Mouse (Mus musculus) erythroid progenitor cell, adult 5-6 weeks (primary cell): ENCODE results near the gene Pdzd2. TPM values are rescaled to one million over a fixed set of nuclear protein-coding genes. Genes with fewer than 3 reads are reported as not detected.

Experiments
- ATAC-seq: replicated peaks from 2 replicates; pipeline ENCODE4 v1.8.0; 2016; ENCODE audit warnings: moderate number of reproducible peaks, mild to moderate bottlenecking, moderate TSS enrichment, inconsistent platforms; ENCODE audit not compliant: poor library complexity, low FRiP score, severe bottlenecking
- total RNA-seq, 2 experiments: library from RNA; stranded (forward) in 1 of 2; stranded (reverse) in 1 of 2; fragments of 150-400 nt in 1 of 2; fragments of 186-747, 209-891 nt in 1 of 2; gene quantifications; 2 replicates each; pipeline versions ENCODE4 v1.2.3 to v1.2.4; 2015 to 2017; ENCODE audit warnings: low replicate concordance in 2 of 2

Pdzd2 gene
- total RNA-seq, 2 experiments from 2014 or later = 0.08 TPM; not detected in 1

DNA sequence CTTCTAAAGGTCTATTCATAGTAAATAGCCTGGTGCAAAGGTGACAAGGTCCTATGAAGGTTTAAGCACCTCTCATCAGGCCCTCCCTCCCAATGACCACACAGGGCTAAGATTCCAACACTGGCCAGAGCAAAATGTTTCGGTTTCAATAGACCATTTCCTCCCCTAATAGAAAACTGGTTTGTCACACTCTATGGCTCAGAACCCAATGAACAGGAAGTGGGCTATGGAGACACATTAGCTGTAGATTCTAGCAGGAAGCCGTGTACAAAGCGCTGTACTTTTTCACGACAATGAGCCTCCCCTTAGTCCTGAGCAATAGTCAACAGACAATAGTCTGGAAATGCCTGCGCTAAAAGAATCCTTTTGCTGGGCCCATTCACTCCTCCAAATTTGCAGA lies 315.5 kb downstream of the Pdzd2 start:
- ATAC-seq = no peak

GRCm38 (mm10) chr15:12420915-12421314 lies 318.8 kb downstream of the Pdzd2 start:
- ATAC-seq = no peak

DNA sequence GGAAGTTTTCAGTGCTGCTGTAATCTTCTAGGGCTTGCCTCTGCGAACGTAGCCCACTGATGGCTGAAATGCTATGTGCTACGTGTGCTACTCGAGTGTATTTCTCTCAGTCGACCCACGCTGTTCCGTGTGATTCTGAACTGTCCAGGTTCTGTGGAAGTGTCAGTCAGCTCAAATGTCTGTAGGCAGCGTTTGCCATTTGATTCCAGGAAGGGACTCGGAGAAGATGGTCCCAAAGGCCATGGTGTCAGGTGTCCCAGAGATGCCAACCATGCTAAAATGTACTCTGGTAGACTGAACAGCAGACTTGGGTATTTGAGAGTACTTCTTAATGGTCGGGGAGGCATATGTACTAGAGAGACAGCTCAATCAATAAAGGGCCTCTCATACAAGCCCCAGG lies 319.3 kb downstream of the Pdzd2 start:
- no peak for ATAC-seq

DNA sequence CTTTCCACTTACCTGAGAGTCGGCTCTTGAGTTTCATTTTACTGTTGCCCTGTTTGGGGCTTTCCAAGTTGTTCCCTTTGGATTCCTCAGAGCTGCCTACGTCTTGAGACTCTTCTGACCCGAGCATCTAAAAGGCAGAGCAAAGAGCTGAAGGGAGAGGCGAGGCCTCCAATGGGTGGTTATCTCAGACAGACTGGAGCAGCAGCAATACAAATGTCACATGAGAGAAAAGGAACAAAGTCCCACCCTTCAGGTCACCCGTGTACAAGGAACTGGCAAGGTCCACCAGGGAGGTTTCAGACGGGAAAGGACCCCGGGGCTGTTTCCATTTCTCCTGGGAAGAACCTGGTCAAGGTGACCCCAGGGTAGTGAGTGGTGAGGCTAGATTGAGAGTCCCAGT lies 320.3 kb downstream of the Pdzd2 start:
- no peak for ATAC-seq

DNA sequence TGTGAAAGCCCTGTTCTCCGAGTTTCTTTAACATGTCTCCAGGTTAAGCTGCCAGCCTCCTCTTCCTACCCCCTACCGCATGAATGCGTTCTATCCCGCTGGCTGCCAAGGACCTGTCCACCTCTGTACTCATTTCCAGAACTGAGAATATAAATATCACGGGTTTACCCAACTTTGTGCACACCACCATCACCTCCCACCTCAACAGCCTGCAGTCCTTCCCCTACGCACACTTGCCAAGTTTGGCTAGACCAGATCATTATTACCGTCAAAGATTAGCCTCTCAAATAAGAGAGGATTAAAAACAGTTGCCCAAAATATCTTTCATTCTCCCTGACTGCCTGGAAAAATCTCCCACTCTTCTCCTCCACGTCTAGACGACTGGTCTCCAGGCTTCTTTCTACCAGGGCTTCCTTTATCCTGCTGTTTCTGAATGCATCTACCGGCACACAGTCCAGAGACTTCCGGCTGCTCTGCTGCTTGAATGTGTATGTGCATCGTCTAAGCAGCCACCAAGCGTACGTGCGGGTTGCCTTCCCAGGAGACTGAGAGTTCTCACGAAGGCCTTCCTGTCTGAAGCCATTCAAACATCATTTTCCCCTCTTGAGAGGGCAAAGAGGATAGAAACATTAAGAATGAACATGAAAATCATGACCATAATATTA lies 324.1 kb downstream of the Pdzd2 start:
- ATAC-seq = no peak

DNA sequence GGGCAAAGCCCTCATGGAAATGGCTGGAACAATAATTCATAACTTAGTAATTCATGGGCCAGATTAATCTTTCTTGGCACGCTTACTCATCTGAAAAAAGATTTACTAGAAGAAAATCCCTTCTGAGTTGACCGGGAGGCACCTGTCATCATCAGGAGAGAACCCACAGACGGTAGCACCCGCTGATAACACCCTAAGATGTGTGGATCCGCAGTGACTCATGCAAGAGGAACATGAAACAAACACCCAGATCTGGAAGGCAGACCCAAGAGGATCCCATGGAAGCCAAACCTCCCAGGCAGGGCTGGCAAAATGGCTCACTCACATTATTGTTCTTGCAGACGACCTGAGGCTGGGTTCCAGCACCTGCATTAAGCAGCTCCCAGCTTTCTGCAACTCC lies 325.0 kb downstream of the Pdzd2 start:
- ATAC-seq = no peak

DNA sequence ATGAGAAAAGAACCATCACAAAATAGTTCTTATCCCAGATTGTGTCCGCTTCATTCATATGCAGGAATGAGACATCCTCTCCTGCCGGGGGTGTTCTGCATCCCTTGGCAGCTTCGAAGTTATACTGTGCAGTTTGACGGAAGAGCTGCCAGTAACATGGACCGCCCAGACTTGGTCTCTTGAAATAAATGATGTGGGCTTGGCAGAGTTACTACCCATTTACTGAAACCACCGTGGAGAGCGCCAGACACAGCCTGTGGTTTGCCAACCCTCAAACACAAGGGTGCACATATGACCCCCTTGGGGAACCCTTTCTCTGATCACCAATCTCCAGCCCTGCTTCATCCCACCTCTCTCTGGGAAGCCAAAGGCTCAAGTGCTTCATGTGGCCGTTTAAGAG lies 331.5 kb downstream of the Pdzd2 start:
- ATAC-seq = no peak

- no peak for ATAC-seq
These were observed 334.1 kb downstream of the Pdzd2 start for GRCm38 (mm10) chr15:12405592-12405991.

GRCm38 (mm10) chr15:12397032-12397431 lies 342.7 kb downstream of the Pdzd2 start:
- ATAC-seq = no peak

DNA sequence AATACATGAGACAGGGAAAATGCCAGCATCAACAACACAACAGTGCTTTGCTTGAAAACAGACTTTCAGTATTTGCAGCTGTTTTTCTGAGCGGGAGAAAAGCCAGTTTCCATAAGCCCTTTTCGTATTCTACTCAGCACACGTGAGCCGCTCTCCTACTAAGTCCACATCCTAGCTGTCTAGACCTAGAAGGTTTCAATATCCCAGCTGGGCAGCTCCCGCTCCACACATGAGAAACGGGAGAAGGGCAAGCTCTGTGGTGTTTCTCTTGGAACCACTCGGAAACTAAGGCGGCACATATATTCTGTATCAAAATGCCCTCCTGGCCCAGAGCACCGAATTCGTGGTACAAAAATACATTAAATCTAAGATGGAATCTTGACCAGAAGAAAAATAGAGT lies 345.0 kb downstream of the Pdzd2 start:
- ATAC-seq = no peak

DNA sequence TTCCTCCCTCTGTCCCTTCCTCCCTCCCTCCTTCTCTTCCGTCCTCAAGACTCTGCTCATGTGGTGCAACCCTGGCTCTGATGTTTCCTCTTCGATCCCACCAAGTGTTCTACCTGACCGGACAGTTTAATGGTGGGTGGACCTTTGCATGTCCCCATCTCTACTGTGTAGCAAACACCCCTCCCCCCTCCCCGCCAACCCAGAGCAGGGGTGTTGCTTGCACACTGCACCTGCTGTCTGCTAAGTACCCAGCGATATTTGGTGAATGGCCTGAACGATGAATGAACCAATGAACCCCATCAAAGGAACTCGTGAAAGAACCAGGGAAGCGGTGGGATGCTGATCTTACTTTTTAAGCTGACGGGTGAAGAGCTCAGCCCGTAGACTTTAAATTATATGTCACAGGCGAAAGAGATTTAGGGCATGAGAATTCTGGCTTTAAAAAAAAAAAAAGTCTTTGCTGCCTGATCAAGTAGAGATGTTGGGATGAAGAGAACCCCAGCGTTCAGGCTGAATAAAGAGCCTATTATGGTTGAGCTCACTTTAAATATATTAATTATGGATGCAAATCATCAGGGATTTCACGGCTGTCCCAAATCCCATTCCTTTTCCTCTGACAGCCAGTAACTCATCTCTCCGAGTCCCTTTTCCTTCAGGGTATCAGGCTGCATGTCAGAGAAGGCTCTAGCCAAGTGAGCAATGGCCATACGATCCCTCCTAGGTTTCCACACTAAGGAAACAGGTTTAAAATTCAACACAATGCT lies 350.8 kb downstream of the Pdzd2 start:
- no peak for ATAC-seq

DNA sequence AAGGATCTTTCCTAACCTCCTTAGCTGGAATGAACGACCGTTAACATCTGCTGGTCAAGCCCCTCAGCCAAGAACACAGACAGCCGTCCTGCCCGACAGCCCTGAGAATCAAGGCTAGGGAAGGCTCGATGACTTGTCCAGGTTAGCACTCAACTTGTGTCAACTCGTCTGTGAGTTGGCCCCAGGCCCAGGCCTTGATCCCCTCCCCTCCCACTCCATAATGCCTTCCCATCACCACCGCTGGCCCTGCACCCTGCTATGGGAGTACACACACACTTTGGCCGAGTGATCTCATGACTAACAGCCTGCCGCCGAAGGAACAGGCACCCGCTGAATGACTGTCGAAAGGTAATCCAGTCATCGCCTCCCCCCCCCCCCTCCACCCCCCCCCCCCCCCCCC lies 355.0 kb downstream of the Pdzd2 start:
- ATAC-seq = no peak

DNA sequence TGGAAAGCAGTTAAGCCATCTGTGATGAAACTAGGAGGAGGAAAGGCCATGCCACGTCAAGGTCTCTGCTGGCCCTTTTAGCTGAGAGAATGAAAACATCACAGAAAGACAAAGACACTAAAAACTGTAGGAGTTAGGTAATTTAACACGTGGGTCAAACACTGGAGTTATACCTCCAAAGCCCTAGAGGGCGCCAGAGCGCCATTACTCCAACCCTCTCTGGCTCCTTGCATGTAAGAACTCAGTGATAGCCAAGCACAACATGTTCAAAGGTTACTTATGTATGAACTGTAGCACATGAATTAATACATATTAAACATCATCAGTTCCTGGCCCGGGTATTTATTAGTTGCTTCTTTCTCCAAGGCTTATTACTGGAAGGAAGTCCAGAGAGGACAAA lies 359.2 kb downstream of the Pdzd2 start:
- ATAC-seq = 0 out of 2 replicates have a peak, but pooled peaks have one; percentile 44

DNA sequence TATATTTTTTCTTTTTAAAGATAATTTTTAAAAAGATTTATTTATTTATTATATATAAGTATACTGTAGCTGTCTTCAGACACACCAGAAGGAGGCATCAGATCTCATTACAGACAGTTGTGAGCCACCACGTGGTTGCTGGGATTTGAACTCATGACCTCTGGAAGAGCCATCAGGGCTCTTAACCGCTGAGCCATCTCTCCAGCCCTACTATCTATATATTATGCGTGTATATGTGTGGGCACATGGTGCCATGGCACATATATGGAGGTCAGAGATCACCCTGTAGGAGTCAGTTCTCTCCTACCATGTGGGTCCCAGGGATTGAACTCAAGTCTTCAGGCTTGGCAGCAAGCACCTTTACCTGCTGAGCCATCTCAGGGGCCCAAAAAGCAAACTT lies 359.7 kb downstream of the Pdzd2 start:
- no peak for ATAC-seq

DNA sequence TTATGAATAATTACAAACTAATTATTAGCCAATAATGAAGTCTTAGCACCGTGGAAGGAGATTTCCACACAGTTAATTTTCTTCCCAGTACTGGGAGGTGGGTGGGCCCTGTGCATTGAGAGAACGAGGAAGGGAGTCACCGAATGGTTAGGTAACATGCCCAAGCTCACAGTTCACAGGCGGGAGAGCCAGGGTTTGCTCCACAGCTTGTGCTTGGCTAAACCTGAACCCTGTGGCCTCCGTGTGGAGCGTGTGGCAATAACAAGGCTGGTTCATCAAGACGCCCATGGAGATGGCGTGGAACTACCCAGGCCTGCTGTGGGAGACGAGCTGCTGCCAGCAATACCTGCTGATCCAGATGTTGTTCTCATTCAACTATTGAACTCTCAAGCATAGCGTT lies 361.9 kb downstream of the Pdzd2 start:
- ATAC-seq = no peak

DNA sequence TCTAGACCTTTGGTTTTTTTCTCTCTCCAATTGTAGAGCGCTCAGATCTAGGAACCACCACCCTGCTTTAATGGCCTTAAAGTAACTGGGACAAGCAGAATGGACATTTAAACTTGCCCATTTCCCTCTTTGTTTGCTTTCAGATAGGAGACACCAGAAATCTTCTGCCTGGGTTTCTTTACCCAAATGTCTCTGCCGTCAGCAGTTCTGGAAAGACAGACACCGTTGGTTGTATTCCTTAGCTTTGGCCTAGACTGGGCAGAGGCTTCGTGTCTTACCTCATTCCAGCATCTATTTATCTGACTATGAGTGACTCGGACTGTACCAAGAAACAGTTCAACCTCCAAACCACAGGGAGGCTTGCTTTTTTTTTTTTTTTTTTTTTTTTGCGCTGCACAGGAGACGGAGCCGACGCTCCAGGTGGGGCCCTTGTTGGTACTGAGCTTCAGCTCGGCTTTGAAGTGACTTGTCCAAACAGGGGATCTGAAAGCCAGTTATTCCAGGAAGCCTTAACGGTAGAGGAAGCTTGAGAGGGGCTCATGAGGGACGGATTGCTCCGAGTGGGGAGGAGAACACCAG lies 363.1 kb downstream of the Pdzd2 start:
- no peak for ATAC-seq

DNA sequence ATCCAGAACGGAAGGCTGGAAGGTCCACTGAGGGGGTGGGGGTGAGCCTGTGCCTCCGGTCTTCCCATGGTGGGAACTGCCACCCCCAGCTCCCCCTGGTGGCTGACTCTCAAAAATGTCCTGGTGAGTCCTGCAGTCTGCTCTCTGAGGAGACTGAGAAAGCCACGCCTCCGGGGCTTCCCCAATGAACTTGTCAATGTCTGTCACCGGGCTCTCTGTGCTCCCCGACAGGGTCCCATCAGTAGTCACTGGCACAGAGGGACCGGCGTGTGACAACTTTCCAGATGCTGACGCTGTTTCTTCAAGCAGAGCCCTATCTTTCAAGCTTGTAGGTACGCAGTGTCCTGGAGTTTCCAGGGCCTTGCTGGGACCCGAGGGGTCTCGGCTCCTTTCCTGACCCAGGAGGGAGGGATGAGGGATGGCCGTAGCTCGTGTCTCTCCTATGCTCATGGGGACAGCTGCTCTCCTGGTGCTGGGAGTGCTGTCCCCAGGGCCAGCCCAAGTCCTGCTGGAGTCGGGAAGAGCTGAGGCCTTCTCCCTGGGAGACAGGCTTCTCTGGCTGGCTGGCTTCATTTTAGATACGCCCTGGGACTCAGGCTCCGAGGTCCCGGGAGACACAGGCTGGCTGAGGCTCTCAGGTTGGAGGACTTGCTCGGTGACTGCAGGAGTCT lies 363.9 kb downstream of the Pdzd2 start:
- peak; percentile 74 for ATAC-seq

DNA sequence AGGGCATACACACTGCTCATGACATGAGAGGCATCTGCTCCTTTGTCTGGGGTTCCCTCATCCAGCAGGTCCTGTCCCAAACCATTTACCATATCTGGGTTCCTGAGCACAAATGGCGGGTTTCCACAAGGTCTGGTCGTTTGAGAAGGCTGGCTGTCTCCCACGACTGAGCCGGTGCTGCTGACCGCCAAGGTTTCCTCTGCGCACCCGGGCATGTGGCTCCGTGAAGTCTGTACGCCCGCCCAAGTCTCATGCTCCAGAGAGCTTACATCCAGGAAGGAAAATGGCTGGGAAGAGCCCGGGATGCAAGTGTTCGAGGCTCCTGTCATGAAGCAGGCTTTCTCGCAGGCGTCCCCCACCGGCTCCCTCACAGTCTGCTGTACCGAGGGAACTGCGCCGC lies 364.8 kb downstream of the Pdzd2 start:
- no peak for ATAC-seq

DNA sequence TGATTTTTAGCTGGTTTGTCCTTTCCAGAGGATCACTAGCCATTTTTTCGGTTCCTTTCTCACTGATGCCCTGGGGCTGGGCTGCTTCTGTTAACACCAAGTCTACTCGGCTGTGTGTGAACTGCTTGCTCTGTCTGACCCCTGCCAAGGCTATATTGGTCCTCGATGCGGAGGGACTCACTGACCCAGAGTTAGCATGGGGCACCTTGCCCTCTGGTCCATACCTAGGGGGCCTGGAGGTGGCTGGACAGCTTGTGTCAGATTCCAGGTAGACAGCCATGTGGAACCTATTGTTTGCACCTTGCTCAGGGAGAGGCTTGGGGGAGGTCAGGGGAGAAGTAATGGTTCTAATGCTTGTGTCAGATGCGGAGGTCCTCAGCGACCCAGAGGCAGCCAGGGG lies 365.8 kb downstream of the Pdzd2 start:
- no peak for ATAC-seq

DNA sequence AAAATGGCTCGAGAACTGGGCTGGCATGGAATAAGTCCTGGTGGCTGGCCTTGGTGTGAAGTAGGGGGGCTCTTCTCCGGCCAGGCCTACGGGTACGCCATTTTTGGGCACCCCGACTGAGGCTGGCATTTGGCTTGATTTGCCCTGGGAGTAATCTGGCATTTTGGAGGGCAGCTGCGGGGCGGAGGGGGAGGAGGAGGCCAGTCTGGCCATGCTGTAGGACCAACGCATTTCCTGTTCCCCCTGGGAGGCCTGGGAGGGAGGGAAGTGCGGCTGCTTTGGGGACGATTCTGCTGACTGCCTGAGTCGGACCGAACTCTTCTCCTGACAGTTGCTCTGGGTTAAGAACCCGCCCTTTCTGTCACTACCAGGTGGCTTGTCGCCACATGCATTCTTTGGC lies 366.2 kb downstream of the Pdzd2 start:
- no peak for ATAC-seq

DNA sequence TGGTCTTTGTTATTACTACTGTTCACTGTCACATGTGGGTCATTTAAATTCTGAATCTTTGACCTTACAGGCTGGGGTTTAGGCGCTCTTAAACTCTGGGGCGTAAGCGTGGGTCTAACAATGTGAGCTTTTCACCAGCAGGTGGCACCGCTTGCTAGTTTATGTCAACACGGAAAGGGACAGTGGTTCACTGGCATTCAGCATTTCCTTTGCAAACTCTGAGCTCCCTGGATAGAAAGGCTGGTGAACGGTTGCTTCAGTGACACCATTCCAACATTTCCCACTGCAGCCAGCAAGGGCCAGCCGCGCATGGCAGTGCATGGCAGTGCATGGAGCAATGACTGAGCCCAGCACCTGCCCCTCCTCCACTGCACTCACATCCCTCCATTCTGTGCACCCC lies 368.5 kb downstream of the Pdzd2 start:
- ATAC-seq = no peak
